Mouse (Mus musculus) left cerebral cortex, adult 9 months (tissue): ENCODE results near the gene Nek9.

ENCODE experiments used
- DNase-seq, 2 experiments: peaks; one replicate each; pipeline ENCODE4 v3.0.0; 2022; ENCODE audit warnings: low spot score in 2 of 2

The Nek9 gene

GRCm38 (mm10) chr12:85263190-85263589 lies 76.0 kb downstream of the Nek9 start:
- DNase-seq, result peak in 1 of 2 experiments; percentile 20

- no peak for DNase-seq
These were observed 76.7 kb downstream of the Nek9 start for GRCm38 (mm10) chr12:85262489-85262888.

- no peak for DNase-seq
These were observed 82.0 kb downstream of the Nek9 start for GRCm38 (mm10) chr12:85257008-85257639.

GRCm38 (mm10) chr12:85256074-85256751 lies 82.9 kb downstream of the Nek9 start:
- no peak for DNase-seq

- no peak for DNase-seq
These were observed 87.1 kb downstream of the Nek9 start for GRCm38 (mm10) chr12:85252083-85252482.
